Mouse (Mus musculus): ENCODE measurements around the gene Trak1.
"Not testable (repeated sequence)": the region's sequence is repeated elsewhere in the genome, so short reads cannot be mapped to it uniquely, and the experiment has no call there.

Trak1 gene

GRCm38 (mm10) chr9:121442145-121442544, 144.8 kb downstream of the Trak1 start:
- peak; percentile 51 for DNase-seq

DNA sequence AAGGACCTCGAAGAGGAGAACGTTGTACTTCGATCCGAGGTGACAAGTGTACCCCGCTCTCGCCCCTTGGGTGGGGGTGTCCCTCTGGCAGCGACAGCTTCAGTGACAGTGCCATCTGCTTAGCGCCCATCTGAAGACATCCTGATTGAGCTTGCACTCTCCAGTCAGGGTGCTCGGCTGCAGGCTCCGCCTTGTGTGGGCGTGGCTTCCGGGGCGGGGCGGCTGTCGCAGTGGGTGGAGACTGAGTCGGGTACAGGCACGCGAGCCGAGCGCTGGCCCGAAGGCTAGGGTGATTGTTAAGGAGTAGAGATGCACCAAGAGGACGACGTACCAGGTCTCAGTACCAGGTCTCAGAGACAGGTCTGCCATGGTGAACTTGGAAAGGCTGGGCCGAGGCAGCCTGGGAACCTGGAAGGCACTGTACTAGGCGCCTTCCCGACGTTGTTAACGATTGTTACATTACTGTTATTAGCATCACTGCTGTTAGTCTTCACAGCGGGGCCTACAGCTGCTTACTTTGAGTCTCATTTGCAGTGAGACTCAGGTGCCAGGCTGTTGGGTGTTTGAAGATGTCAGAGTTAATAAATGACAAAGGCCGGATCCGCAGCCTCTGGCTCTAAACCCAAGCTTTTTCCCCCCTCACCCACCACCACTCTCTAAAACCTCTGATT, 146.5 kb downstream of the Trak1 start:
- DNase-seq: peak; percentile 72

DNA sequence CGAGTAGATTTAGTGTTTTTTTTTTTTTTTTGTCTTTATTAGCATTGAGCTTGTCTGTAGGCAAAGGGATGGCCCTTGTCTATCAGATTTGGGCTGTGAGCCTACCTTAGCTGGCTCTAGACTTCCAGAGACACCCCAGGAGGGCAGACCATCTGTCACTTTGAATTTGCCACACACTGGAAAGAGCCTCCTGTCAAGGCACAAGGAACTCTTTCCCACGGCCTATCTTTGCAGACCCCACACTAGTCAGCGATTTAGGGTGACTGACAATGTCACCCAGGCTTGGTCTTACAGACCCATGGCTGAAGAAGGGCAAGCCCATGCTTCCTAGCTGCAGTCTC, 147.0 kb downstream of the Trak1 start:
- DNase-seq: peak; percentile 88

DNA sequence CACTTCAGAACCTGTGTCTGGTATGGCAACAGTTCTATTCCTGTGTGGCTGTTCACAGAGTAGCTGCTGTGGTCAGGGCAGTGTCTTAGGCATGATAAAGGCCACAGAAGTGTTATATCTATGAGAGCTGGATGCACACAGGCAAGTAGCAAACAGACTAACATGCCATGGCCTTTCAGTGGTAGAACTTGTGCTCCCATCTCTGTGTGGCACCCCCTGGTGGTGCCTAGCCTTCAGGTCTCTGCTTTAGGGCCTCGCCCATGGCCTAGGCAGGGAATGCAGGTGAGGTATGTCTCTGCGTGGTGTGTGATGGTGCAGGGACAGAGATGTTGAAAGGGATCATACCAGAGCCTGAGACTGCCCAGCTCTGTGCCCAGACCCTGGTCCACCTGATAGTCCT, 148.1 kb downstream of the Trak1 start:
- DNase-seq: no peak

DNA sequence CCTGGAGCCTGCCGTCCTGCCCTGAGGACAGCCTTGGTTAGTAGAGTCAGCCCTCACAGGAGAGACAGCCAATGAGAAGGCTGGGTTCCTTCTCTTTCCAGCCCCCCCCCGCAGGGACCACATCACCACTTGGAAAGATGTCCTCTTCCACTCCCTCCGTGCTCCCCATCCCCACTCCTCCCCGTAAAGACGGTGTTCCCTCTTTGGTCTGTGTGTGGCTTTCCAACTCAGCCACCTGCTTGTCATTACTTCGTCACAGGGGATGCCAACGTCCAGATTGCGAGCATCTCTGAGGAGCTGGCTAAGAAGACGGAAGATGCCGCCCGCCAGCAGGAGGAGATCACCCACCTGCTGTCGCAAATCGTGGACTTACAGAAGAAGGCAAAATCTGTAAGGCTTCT, 149.1 kb downstream of the Trak1 start:
- DNase-seq: peak; percentile 69

DNA sequence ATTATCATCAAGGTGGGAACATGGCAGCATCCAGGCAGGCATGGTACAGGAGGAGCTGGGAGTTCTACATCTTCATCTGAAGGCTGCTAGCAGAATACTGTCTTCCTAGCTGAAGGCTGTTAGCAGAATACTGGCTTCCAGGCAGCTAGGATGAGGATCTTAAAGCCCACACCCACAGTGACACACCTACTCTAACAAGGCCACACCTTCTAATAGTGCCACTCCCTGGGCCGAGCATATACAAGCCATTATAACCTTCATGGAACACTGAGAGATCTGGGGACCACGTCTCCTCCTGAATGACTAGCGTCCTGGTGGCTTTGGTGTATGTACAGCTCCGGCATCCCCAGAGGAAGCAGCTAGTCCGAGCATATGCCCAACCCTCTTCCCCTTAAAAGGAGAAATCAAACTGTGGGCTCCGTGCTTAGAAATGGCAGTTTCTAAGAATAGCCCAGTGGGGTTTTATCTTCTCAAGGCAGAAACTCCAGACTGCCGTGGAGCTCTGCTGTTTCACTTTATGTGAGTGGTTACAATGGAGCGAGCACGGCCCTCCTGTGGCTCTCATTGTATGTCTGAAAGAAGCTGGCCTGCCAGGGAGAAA, 155.1 kb downstream of the Trak1 start:
- DNase-seq: not testable (repeated sequence)

DNA sequence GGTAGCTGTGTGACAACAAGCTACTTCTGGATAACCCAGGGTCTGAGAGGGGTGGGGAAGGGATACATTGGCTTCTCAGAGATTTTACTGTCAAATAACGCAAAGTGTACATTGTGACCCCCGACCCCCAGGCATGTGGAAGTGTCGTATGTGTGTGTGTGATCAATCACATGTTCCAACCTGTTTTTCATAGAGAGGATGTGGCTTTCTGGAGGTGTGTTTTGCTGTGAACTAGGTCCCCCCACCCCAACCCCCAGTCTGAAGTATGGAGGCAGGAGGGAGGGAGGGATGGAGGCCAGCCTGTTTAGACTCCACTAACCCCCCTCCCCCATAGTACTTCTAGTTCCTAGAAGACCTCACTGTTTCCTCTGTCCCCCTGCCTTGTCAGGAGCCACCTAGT, 157.6 kb downstream of the Trak1 start:
- no peak for DNase-seq

- DNase-seq: no peak
These were observed 159.6 kb downstream of the Trak1 start for GRCm38 (mm10) chr9:121456739-121457515.

DNA sequence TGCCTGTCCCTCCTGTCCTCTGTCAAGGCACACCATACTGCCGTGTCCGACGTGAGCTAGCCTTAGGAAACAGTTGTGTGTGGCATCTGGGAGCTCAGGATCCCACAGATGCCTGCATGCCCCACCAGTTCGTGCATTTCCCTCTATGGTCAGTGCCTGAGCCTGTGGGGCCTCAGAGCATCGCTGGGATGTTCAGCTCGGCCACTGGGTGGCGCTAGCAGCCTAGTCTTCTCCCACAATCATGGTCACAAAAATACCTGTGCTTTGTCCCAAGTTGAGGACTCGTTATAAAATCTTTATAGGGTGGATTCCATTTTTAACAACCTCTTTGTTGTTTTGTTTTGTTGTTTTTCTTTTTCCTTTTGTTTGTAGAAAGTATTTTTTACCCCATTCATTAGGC, 161.2 kb downstream of the Trak1 start:
- DNase-seq: no peak

GRCm38 (mm10) chr9:121459950-121460349, 162.6 kb downstream of the Trak1 start:
- no peak for DNase-seq

DNA sequence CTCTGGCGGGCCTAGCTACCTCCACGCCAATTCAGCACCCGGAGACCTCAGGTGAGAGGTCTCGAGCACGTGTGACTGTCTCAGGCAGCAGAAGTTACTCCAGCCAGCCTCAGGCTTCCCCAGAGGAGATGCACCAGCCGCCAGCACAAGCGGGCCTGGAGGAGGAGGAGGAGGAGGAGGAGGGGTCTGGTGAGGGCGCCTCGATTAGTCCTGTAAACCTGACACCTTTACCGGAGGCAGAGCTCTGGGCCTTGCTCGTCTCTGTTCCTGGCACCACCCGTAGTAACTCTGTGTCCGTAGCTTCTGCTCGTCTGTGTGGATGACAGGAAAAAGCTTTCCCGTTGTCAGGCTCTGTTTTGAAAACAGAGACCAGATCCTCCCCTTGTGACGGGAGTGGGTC, 163.2 kb downstream of the Trak1 start:
- DNase-seq: no peak

DNA sequence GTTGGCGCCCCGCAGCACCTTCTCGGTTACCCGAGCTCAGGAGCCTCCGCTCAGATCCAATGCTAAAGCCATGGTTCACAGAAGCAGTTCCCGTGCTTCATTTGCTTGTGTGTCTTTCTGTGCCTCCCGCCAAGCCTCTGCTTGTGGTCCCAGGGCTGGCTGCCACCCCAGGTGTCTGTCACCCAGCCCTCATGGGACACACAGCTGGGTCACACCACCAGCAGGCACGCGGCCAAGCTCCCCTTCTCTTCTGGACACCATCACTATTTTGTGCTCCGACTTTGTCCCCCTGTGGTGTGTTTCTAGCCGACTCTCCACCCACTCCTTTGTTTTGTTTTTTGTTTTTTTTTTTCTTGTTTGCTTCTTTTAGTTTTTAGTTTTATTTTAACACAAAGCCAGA, 170.2 kb downstream of the Trak1 start:
- no peak for DNase-seq

DNA sequence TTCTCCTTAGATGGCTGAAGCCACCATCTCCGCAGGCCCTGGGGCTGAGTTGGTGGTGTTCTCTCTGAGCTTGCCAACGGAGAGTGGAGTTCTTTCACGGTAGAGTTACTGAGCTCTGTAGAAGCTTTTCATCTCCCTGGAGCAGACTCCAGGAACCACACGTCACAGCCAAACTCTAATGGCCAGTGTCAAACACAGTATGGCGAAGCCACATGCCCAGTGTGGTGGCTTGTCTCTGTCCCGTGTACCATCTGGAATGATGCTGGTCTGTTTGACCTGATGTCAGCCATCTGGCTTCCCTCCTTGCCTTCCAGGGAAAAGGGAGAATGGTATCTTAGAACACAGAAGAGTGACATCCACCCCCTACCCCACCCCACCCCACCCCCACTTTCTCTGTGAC, 172.4 kb downstream of the Trak1 start:
- no peak for DNase-seq

DNA sequence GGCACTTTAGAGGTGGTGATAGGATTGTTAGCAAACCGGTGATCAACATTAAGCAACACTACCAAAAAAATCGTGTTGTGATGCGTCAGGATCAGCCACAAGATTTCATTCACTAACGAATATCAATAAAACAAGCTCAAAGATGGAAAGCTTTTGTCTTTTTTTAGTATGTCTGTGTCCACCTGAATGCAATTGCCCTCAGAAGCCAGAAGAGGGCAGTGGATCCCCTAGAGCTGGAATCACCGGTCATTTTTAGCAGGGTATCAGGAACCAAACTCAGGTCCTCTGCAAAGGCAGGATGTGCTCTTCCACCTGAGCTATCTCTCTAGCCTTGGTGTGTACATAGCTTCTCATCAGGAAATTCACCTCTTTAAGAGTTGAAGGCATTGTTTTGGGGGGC, 177.5 kb downstream of the Trak1 start:
- no peak for DNase-seq

DNA sequence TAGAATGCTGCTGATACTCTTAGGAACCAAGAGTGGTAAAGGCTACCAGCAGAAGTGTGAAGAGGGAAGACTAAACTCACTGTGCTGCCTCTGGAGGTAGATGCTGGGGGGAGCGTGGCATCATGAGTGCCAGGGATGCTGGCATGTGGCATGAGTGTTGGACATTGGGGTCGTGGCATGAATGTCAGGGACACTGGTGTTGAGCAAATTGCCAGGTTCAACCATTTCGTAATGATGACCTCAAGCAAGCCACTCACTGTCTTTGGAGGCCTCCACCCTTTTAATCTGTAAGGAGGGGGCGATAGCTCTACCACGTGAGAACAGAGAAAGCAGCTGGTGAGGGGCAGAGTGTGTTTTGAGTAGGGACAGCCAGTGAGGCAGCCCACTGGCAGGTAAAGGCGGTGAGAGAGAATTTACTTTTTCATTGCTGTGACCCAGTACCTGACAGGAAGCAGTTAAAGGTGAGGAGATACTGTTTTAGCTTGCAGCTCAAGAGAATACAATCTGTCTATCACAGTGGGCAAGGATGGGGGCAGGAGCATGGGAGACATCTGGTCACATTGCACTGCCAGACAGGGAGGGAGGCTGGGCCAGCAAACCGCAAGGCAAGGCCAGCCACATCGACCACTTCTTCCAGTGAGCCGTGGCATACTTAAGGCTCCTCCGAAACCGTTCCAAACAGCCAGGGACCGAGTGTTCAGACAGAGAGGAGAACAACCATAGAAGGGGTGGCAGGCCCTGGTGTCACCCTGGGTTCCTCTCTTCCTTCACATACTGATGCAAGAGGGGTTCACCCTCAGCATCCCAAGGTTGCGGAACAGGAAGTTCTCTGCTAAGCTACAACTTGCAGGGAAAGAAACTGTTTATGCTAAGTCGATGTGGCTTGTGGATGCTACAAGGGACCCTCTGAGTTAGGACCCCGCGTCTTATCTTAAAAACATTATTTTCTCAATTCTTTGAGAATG, 178.5 kb downstream of the Trak1 start:
- DNase-seq: no peak

- DNase-seq: peak; percentile 71
These were observed 180.1 kb downstream of the Trak1 start for GRCm38 (mm10) chr9:121477305-121477911.

DNA sequence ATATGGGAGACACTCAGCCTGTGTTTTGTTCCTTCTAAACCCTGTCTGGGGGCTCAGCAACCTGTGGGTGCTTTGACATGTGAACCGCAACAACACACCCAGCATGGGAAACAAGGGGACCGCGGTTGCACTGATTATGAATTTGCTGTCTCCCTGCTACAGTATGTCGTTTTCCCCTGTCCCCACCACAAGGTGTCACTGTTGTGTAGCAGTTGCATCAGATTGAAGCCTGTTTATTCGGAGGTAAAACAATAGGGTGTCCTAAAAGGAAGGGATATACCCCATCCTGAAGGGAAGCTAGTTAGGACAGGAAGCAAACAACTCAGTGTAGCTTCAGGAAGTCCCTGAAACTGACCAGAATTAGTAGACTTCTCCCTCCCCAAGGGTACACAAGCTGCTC, 182.2 kb downstream of the Trak1 start:
- no peak for DNase-seq

GRCm38 (mm10) chr9:121487216-121487615, 189.9 kb downstream of the Trak1 start:
- DNase-seq: no peak

DNA sequence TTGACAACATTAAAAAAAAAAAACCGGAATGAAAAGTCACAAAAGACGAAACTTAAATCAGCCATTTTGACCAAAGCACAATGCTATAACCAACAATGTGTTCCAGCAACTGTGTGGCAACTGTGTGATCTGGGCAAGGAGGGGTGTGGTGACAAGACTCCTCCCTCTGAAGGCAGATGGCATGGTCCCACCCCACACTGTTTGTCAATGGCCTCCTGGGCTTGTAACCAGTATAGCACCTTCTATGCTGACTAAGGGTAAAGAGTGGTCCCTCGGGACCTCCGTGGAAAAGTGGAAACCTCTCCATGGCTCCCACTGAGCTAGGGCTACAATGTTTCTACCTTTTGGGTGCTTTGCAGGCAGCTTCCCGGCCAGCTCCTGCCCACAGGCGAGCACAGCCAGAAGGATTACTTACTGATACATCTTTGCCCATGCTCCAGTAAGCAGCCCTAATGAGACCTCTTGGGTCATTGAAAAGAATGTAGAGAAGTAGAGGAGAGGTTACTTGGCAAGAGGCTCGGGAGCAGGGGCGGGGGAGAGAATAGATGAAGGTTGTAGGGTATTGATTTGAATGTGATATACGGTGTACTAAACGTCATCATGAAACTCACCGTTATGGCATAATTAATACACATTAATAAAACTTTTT, 194.4 kb downstream of the Trak1 start:
- no peak for DNase-seq

GRCm38 (mm10) chr9:121494006-121494767, 196.9 kb downstream of the Trak1 start:
- no peak for DNase-seq

DNA sequence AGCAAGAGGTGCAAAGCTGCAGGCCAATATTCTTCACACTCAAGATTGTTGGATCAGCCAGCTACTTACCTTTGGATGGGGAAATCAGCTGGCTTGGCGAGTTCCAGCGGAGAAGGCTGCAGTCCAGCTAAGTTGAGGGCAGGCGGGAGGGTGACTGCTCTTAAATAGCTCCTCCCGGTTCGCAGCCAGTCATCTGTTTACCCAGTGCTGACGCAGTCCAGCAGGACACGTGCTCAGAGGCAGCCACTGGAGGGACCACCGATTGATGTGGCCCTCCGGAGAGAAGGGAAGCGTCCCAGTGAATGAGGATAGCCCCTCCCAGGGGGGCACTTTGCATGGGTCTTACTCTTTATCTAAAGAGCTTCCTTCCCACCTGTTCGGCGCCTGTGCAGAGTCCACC, 198.2 kb downstream of the Trak1 start, which contains the start of gene Cck:
TSS of gene Cck (minus strand) at position 166 of the 400 bp plus-strand sequence.
- no peak for DNase-seq
